Mouse (Mus musculus) embryonic facial prominence, embryonic 13.5 days (tissue): ENCODE measurements at regions not wholly inside any gene's neighbourhood (a gene's known extent, or its start where the extent isn't known, plus 50 kb on each side); places are given as distances from the start of the nearest gene placed in this dataset.

Experiments
- ATAC-seq: fragments of 200-750 bp; cut with Nextera tagmentation; 2 replicates; pipeline ENCODE4 v1.8.0; 2017; ENCODE audit warnings: low read depth; ENCODE audit not compliant: insufficient number of reproducible peaks, insufficient read depth, low FRiP score, low TSS enrichment
- H3K27ac ChIP-seq: fragments of 300-500 bp; sonication (generic); 2 replicates; pipeline ENCODE4 v1.5.1; 2015; ENCODE audit warnings: moderate library complexity, mild to moderate bottlenecking, inconsistent platforms
- H3K27me3 ChIP-seq: fragments of 300-500 bp; sonication (generic); 2 replicates; pipeline ENCODE4 v1.6.1; 2015; ENCODE audit warnings: mild to moderate bottlenecking, inconsistent platforms
- H3K36me3 ChIP-seq: fragments of 300-500 bp; sonication (generic); 2 replicates; pipeline ENCODE4 v1.6.1; 2015; ENCODE audit warnings: mild to moderate bottlenecking, inconsistent platforms
- H3K4me1 ChIP-seq: fragments of 300-500 bp; sonication (generic); 2 replicates; pipeline ENCODE4 v1.6.1; 2015; ENCODE audit warnings: inconsistent platforms
- H3K4me2 ChIP-seq: fragments of 300-500 bp; sonication (generic); 2 replicates; pipeline ENCODE4 v1.6.1; 2015; ENCODE audit warnings: moderate library complexity, mild to moderate bottlenecking, inconsistent platforms
- H3K4me3 ChIP-seq: fragments of 300-500 bp; sonication (generic); 2 replicates; pipeline ENCODE4 v1.5.1; 2015; ENCODE audit warnings: mild to moderate bottlenecking, inconsistent platforms
- H3K9ac ChIP-seq: fragments of 300-500 bp; sonication (generic); 2 replicates; pipeline ENCODE4 v1.6.1; 2015; ENCODE audit warnings: mild to moderate bottlenecking, inconsistent platforms
- H3K9me3 ChIP-seq: fragments of 300-500 bp; sonication (generic); 2 replicates; pipeline ENCODE4 v1.6.1; 2016; ENCODE audit warnings: inconsistent platforms
- WGBS: fragments of 180-500 bp; shearing (Covaris S2); methylation state at CpG from one replicate; pipeline ENCODE4 v1.1.7; 2015; ENCODE audit warnings: mixed read lengths; 5-methylcytosine and 5-hydroxymethylcytosine counted together

DNA sequence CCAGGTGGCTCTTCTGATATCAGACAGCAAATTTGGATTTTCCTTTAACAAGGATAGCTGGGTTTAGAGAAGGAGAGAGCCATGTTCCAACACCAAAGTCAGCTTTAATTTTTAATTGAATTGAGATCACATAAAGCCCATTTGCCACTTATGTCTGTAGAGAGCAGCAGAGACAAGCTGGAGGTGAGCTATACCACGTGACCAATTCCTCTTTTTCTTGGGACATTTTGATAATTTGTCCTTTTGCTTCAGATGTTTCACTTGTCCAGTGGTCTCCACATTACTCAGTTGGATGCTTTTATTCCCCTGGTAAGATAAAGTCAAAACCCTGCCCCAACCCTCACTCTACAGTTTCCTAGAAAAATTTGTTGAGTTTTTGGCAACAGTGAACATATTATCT lies 248.6 kb upstream of the Ndst4 start:
- Histone ChIP-seq H3K9me3 (no peaks in the 10 kb centered on the region), H3K36me3 (no peaks in the 10 kb centered on the region), H3K4me1 (no peaks in the 10 kb centered on the region), H3K4me3 (no peak overlapping the region), H3K27ac (no peak overlapping the region), H3K27me3 (no peaks in the 10 kb centered on the region), H3K9ac (no peak overlapping the region), H3K4me2 (no peak overlapping the region)
- 74% methylated on average over 1 of the region's 1 CpGs for WGBS
- no peak for ATAC-seq

DNA sequence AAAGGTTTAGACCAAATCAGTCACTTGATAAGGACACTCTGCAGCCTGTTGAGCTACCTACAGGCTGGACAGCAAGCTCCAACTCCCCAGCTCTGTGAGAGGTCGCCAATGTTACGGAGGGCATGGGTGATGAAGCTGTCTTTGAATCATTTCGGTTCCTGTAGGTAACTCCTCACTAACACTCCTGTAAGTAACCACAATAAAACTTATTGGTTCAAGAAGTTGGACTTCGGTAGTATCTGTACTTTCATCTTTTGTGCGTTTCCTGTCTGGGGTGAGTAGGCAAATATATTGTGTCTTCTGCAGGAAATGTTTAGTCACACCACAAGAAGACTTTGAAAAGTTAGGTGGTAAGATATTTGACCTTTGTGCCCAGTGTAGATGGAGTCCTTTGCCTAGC lies 244.1 kb upstream of the Ndst4 start:
- H3K9ac ChIP-seq, result no peak overlapping the region
- H3K9me3 ChIP-seq, result no peaks in the 10 kb centered on the region
- no peaks in the 10 kb centered on the region for H3K36me3 ChIP-seq
- no peak overlapping the region for H3K4me2 ChIP-seq
- ATAC-seq, result no peak
- no peak overlapping the region for H3K27ac ChIP-seq
- no peak overlapping the region for H3K4me3 ChIP-seq
- 67% methylated on average over 5 of the region's 5 CpGs for WGBS
- H3K27me3 ChIP-seq, result no peaks in the 10 kb centered on the region
- no peaks in the 10 kb centered on the region for H3K4me1 ChIP-seq

DNA sequence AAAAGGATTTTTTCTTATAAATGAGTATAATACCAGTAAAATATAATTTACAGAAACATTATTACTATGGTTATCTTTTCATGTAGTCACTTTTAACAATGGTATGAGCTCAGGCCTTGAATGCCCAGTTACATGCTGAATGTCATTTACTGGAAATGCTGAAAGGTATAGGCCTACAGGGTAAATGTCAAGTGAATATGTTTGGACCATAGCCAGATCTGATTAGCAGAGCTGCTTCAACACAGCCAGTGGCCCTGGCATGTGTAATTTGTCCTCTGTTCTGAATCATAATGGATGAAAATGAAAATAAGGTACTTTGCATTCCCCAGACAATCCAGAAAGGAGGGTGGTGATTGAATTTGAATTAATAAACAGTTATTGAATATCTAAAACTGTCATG lies 213.3 kb upstream of the Ndst4 start:
- ATAC-seq, result no peak
- H3K27ac ChIP-seq, result no peak overlapping the region
- H3K9me3 ChIP-seq, result no peaks in the 10 kb centered on the region

DNA sequence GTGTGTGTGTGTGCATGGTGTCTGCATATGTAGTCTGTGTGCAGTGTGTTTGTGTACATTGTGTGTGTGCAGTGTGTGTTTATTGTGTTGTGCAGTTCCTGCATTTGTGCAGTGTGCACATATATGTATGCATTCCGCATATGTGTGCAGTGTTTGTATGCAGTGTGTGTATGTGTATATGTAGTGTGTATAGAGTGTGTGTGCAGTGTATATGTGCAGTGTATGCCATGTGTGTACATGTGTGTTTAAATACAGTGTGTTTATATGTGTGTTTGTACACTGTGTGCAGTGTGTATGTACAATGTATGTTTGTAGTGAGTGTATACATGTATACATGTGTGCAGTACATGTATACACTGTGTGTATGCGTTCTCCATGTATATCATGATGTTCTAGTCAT lies 183.0 kb upstream of the Ndst4 start:
- H3K9me3 ChIP-seq, result no peaks in the 10 kb centered on the region
- 92% methylated on average over 2 of the region's 2 CpGs for WGBS
- no peaks in the 10 kb centered on the region for H3K4me1 ChIP-seq
- no peak overlapping the region for H3K4me3 ChIP-seq
- no peak overlapping the region for H3K27ac ChIP-seq
- H3K9ac ChIP-seq, result no peak overlapping the region
- no peaks in the 10 kb centered on the region for H3K27me3 ChIP-seq
- no peaks in the 10 kb centered on the region for H3K36me3 ChIP-seq
- no peak overlapping the region for H3K4me2 ChIP-seq
- peak; percentile 37; the same call in 1 of the 2 replicates for ATAC-seq

More for the DNA sequence above, 213.3 kb upstream of the Ndst4 start:
- H3K9ac ChIP-seq, result no peak overlapping the region
- no peak overlapping the region for H3K4me2 ChIP-seq
- H3K27me3 ChIP-seq, result no peaks in the 10 kb centered on the region
- no peaks in the 10 kb centered on the region for H3K4me1 ChIP-seq
- H3K4me3 ChIP-seq, result no peak overlapping the region
- no peaks in the 10 kb centered on the region for H3K36me3 ChIP-seq

GRCm38 (mm10) chr3:125251124-125251523 lies 152.8 kb upstream of the Ndst4 start:
- no peak for ATAC-seq
- WGBS, result 77% methylated on average over 3 of the region's 3 CpGs
- no peak overlapping the region for H3K27ac ChIP-seq
- no peaks in the 10 kb centered on the region for H3K36me3 ChIP-seq
- H3K27me3 ChIP-seq, result no peaks in the 10 kb centered on the region
- no peaks in the 10 kb centered on the region for H3K4me1 ChIP-seq
- H3K9ac ChIP-seq, result no peak overlapping the region
- H3K4me2 ChIP-seq, result no peak overlapping the region
- no peak overlapping the region for H3K4me3 ChIP-seq
- H3K9me3 ChIP-seq, result no peaks in the 10 kb centered on the region

DNA sequence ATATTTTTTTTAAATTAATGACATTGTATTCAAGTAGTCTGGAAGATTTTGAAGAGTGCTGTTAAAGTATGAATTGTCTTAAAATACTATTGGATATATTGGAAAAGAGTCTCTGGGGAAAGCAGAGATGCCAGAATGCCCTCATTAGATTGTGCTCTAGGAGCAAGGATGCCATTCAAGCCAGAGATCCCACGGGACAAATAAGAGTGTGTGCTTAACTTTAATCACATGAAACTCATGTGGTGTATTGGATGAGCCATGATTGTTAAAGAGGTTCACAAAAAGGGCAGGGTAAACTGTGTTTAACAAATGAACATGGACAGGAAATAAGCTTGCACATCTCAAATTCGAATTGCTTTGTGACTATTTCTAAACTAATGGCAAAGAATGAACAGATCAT lies 143.0 kb upstream of the Ndst4 start:
- no peak overlapping the region for H3K4me2 ChIP-seq
- H3K9me3 ChIP-seq, result no peaks in the 10 kb centered on the region
- H3K9ac ChIP-seq, result no peak overlapping the region
- ATAC-seq, result no peak
- H3K36me3 ChIP-seq, result no peaks in the 10 kb centered on the region
- H3K4me1 ChIP-seq, result no peaks in the 10 kb centered on the region
- H3K27me3 ChIP-seq, result no peaks in the 10 kb centered on the region
- no peak overlapping the region for H3K27ac ChIP-seq
- H3K4me3 ChIP-seq, result no peak overlapping the region
- WGBS, result 60% methylated on average over 2 of the region's 2 CpGs

GRCm38 (mm10) chr3:125270695-125271094 lies 133.2 kb upstream of the Ndst4 start:
- 68% methylated on average over 5 of the region's 5 CpGs for WGBS
- H3K36me3 ChIP-seq, result no peaks in the 10 kb centered on the region
- ATAC-seq, result no peak

DNA sequence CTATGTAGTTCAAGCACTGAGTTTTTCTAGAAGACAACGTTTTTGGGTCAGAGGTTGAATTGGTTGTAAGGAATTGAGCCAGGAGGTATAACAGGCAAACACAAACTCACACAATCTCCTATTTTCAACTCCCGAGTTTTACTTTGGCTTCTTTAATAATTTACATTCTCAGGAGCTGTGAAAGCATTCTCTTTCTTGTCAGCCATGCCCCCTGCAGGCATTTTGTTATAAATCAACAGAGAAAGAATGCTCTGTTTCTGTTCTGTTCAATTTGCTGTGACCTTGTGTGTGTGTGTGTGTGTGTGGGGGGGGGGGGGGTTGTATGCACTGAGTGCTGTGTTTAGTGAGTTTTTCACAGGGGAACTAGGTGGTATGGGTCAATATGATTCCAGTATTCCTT lies 132.7 kb upstream of the Ndst4 start:
- H3K4me3 ChIP-seq, result no peak overlapping the region
- no peaks in the 10 kb centered on the region for H3K9me3 ChIP-seq
- H3K4me1 ChIP-seq, result no peaks in the 10 kb centered on the region
- H3K27ac ChIP-seq, result no peak overlapping the region
- H3K36me3 ChIP-seq, result no peaks in the 10 kb centered on the region
- ATAC-seq, result no peak
- H3K9ac ChIP-seq, result no peak overlapping the region
- 4% methylated on average over 2 of the region's 2 CpGs for WGBS
- no peak overlapping the region for H3K4me2 ChIP-seq
- H3K27me3 ChIP-seq, result no peaks in the 10 kb centered on the region

More at GRCm38 (mm10) chr3:125270695-125271094, 133.2 kb upstream of the Ndst4 start:
- H3K4me1 ChIP-seq, result no peaks in the 10 kb centered on the region
- H3K4me2 ChIP-seq, result no peak overlapping the region
- no peak overlapping the region for H3K4me3 ChIP-seq
- no peak overlapping the region for H3K9ac ChIP-seq
- H3K9me3 ChIP-seq, result no peaks in the 10 kb centered on the region
- H3K27me3 ChIP-seq, result no peaks in the 10 kb centered on the region
- no peak overlapping the region for H3K27ac ChIP-seq

DNA sequence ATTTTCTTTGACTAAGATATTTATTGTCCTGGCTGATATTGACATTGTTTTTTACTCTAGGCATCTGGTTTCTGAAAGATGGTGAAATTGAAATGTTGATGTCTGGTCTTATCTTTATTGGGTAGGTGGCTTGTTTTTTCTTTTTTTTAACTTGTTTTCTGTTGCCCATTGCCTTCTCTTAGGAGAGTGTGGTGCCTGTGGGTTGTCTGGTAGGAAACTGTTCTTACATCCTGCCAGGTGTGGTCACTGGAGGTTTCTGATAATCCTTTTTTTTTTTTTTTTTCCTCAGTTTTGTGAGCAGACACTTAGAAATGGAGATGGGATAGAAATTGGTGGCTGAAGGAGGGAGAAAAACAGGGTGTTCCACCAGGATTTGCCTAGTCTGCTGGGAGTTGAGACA lies 125.3 kb upstream of the Ndst4 start:
- Histone ChIP-seq H3K27me3 (no peaks in the 10 kb centered on the region), H3K27ac (no peak overlapping the region), H3K4me1 (no peaks in the 10 kb centered on the region), H3K9ac (no peak overlapping the region), H3K9me3 (no peaks in the 10 kb centered on the region), H3K36me3 (no peaks in the 10 kb centered on the region), H3K4me3 (no peak overlapping the region), H3K4me2 (no peak overlapping the region)
- ATAC-seq, result no peak

DNA sequence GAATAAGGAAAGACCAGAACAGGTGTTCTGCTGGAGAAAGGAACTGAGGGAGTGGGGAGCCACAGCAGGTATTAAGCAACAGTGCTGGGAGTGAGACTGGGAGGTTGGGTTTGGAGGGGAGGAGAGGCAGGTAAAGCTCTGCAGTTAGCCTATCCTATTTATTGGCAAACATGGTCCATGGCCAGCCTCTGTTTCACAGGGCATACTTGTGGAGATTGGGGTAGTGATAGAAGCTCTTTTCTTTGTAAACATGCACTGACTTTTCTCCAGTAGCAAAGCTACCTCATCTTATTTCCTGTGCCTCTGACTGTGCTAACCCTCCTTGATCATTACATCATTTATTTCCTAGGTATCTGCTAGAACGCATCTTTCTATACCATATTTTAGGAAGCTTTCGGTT lies 124.9 kb upstream of the Ndst4 start:
- Histone ChIP-seq H3K27ac (no peak overlapping the region), H3K4me1 (no peaks in the 10 kb centered on the region), H3K9ac (no peak overlapping the region), H3K9me3 (no peaks in the 10 kb centered on the region), H3K4me3 (no peak overlapping the region), H3K27me3 (no peaks in the 10 kb centered on the region), H3K36me3 (no peaks in the 10 kb centered on the region), H3K4me2 (no peak overlapping the region)
- ATAC-seq, result no peak
- WGBS, result 90% methylated on average over 2 of the region's 2 CpGs

DNA sequence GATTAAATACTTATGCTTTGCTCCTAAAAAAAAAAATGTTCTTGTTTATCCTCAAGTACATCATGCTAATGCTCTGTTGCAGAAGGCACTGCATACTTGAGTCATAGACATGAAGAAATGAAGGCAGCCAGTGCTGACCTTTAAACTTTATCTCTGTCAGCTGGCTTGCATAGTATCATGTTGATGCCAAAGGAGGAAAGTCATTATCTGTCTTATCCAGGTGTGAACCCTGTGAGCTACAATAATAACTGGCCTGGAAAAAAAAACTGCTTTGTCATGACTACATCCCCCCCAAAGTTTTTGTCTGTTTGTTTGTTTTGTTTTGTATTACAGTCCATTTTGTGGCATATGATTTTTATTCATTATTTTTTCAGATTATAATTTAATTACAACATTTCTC lies 124.3 kb upstream of the Ndst4 start:
- H3K36me3 ChIP-seq, result no peaks in the 10 kb centered on the region
- H3K4me3 ChIP-seq, result no peak overlapping the region
- H3K27me3 ChIP-seq, result no peaks in the 10 kb centered on the region
- no peak overlapping the region for H3K27ac ChIP-seq
- H3K9me3 ChIP-seq, result no peaks in the 10 kb centered on the region
- H3K9ac ChIP-seq, result no peak overlapping the region
- H3K4me1 ChIP-seq, result no peaks in the 10 kb centered on the region
- ATAC-seq, result no peak
- no peak overlapping the region for H3K4me2 ChIP-seq

- Histone ChIP-seq H3K27ac (no peak overlapping the region), H3K4me1 (no peaks in the 10 kb centered on the region), H3K4me3 (no peak overlapping the region), H3K4me2 (no peak overlapping the region), H3K9ac (no peak overlapping the region), H3K36me3 (no peaks in the 10 kb centered on the region), H3K9me3 (no peaks in the 10 kb centered on the region), H3K27me3 (no peaks in the 10 kb centered on the region)
- no peak for ATAC-seq
- 68% methylated on average over 1 of the region's 1 CpGs for WGBS
Observed at GRCm38 (mm10) chr3:125288598-125288997, 115.3 kb upstream of the Ndst4 start.

- Histone ChIP-seq H3K9me3 (no peaks in the 10 kb centered on the region), H3K9ac (no peak overlapping the region), H3K36me3 (no peaks in the 10 kb centered on the region), H3K4me2 (no peak overlapping the region), H3K27ac (no peak overlapping the region), H3K27me3 (no peaks in the 10 kb centered on the region), H3K4me1 (no peaks in the 10 kb centered on the region), H3K4me3 (no peak overlapping the region)
- WGBS, result 73% methylated on average over 3 of the region's 3 CpGs
- no peak for ATAC-seq
Observed at GRCm38 (mm10) chr3:125289355-125289933, 114.4 kb upstream of the Ndst4 start.
